Mouse (Mus musculus) limb, embryonic 12.5 days (tissue): ENCODE results near the gene Cryba4. TPM values are rescaled to one million over a fixed set of nuclear protein-coding genes. Genes with fewer than 3 reads are reported as not detected.
A peak's percentile ranks its signal among the peaks of the same experiment; 100 is the strongest.

Source experiments
- ATAC-seq: fragments of 200-750 bp; cut with Nextera tagmentation; 2 replicates; pipeline ENCODE4 v1.8.0; 2017; ENCODE audit warnings: low read depth, moderate TSS enrichment; ENCODE audit not compliant: insufficient number of reproducible peaks, insufficient read depth, low FRiP score, low TSS enrichment
- H3K27ac ChIP-seq: fragments of 300-500 bp; sonication (generic); 2 replicates; pipeline ENCODE4 v1.5.1; 2016; ENCODE audit warnings: mild to moderate bottlenecking, moderate library complexity
- H3K27me3 ChIP-seq: fragments of 300-500 bp; sonication (generic); 2 replicates; pipeline ENCODE4 v1.6.1; 2016; ENCODE audit warnings: mild to moderate bottlenecking, moderate library complexity
- H3K36me3 ChIP-seq: fragments of 300-500 bp; sonication (generic); 2 replicates; pipeline ENCODE4 v1.6.1; 2016; ENCODE audit warnings: mild to moderate bottlenecking, moderate library complexity
- H3K4me1 ChIP-seq: fragments of 300-500 bp; sonication (generic); replicated peaks from 2 replicates; pipeline ENCODE4 v1.6.1; 2016
- H3K4me2 ChIP-seq: fragments of 300-500 bp; sonication (generic); 2 replicates; pipeline ENCODE4 v1.6.1; 2016; ENCODE audit warnings: mild to moderate bottlenecking, moderate library complexity
- H3K4me3 ChIP-seq: fragments of 300-500 bp; sonication (generic); replicated peaks from 2 replicates; pipeline ENCODE4 v1.5.1; 2016; ENCODE audit warnings: mild to moderate bottlenecking
- H3K9ac ChIP-seq: fragments of 300-500 bp; sonication (generic); replicated peaks from 2 replicates; pipeline ENCODE4 v1.6.1; 2016; ENCODE audit warnings: mild to moderate bottlenecking, moderate library complexity
- H3K9me3 ChIP-seq: fragments of 300-500 bp; sonication (generic); 2 replicates; pipeline ENCODE4 v1.6.1; 2016; ENCODE audit warnings: mild to moderate bottlenecking, moderate library complexity
- WGBS: fragments of 180-500 bp; shearing (Covaris S2); methylation state at CpG from one replicate; pipeline ENCODE4 v1.1.7; 2016; 5-methylcytosine and 5-hydroxymethylcytosine counted together
- polyA plus RNA-seq: library from polyadenylated mRNA; unstranded; fragments of >200 nt; fragmentation: Nextera tagmentation; extraction: Ambion mirVana; gene quantifications from 2 replicates; pipeline ENCODE4 v1.2.1, GENCODE M21; 2016

Cryba4 gene
- polyA plus RNA-seq, 1 experiment from 2014 or later: 0.59 TPM

- 20% methylated on average over 12 of the region's 12 CpGs for WGBS
Observed at GRCm38 (mm10) chr5:112215291-112215751, 37.0 kb downstream of the Cryba4 start.

GRCm38 (mm10) chr5:112214419-112214818, 37.9 kb downstream of the Cryba4 start:
- H3K4me2 ChIP-seq: peak overlapping the region; percentile 28; the same call in 1 of the 2 replicates
- peaks cover 28% of the 10 kb centered on the region for H3K27me3 ChIP-seq
- H3K36me3 ChIP-seq: peaks cover 3% of the 10 kb centered on the region; the same call in 1 of the 2 replicates
- WGBS: 7% methylated on average over 10 of the region's 10 CpGs
- no peaks in the 10 kb centered on the region for H3K9me3 ChIP-seq
- peaks cover 18% of the 10 kb centered on the region for H3K4me1 ChIP-seq
- H3K4me3 ChIP-seq: no peak overlapping the region
- ATAC-seq: no peak
- H3K27ac ChIP-seq: no peak overlapping the region
- H3K9ac ChIP-seq: 0 out of 2 replicates have a peak overlapping the region, but pooled peaks have one; percentile 34

More at GRCm38 (mm10) chr5:112215291-112215751, 37.0 kb downstream of the Cryba4 start:
- Histone ChIP-seq H3K4me1 (peaks cover 18% of the 10 kb centered on the region), H3K27me3 (peaks cover 28% of the 10 kb centered on the region), H3K36me3 (peaks cover 3% of the 10 kb centered on the region; the same call in 1 of the 2 replicates), H3K9me3 (no peaks in the 10 kb centered on the region), H3K4me3 (0 out of 2 replicates have a peak overlapping the region, but pooled peaks have one; percentile 3), H3K9ac (no peak overlapping the region; the same call in 1 of the 2 replicates), H3K4me2 (peak overlapping the region; percentile 44), H3K27ac (peak overlapping the region; percentile 53; the same call in 1 of the 2 replicates)
- no peak for ATAC-seq

GRCm38 (mm10) chr5:112213331-112214240, 38.7 kb downstream of the Cryba4 start:
- WGBS: 39% methylated on average over 19 of the region's 19 CpGs
- no peak overlapping the region for H3K9ac ChIP-seq
- H3K4me2 ChIP-seq: no peak overlapping the region; the same call in 1 of the 2 replicates
- 0 out of 2 replicates have a peak overlapping the region, but pooled peaks have one; percentile 17 for H3K27ac ChIP-seq
- peaks cover 24% of the 10 kb centered on the region for H3K27me3 ChIP-seq
- no peaks in the 10 kb centered on the region for H3K36me3 ChIP-seq
- 0 out of 2 replicates have a peak, but pooled peaks have one; percentile 8 for ATAC-seq
- no peak overlapping the region for H3K4me3 ChIP-seq
- H3K4me1 ChIP-seq: peaks cover 18% of the 10 kb centered on the region
- no peaks in the 10 kb centered on the region for H3K9me3 ChIP-seq

GRCm38 (mm10) chr5:112212711-112213264, 39.5 kb downstream of the Cryba4 start:
- Histone ChIP-seq H3K4me2 (no peak overlapping the region), H3K4me3 (no peak overlapping the region), H3K9me3 (no peaks in the 10 kb centered on the region), H3K9ac (no peak overlapping the region), H3K36me3 (no peaks in the 10 kb centered on the region), H3K27me3 (peaks cover 16% of the 10 kb centered on the region), H3K4me1 (peaks cover 18% of the 10 kb centered on the region), H3K27ac (no peak overlapping the region)
- 67% methylated on average over 6 of the region's 6 CpGs for WGBS
- ATAC-seq: no peak

DNA sequence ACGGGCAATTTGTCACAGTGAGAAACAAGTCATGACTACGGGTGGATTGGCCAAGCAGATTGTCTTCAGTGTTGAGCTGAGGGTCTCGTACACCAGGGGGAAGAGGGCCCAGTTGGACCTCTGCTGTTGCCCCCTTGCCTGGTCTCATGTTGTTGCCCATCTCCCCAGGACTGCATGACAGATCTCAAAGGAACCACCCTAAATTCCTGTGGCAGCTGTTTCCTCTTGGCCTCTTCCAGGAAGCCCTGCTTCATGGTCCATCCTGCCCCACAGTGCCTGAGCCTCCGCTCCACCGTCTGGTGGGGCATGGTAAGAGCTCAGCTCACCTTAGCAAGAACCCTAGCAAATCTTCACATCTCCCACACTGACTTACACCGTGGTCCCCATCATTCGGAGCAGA, 40.4 kb downstream of the Cryba4 start:
- H3K4me1 ChIP-seq: peaks cover 20% of the 10 kb centered on the region

DNA sequence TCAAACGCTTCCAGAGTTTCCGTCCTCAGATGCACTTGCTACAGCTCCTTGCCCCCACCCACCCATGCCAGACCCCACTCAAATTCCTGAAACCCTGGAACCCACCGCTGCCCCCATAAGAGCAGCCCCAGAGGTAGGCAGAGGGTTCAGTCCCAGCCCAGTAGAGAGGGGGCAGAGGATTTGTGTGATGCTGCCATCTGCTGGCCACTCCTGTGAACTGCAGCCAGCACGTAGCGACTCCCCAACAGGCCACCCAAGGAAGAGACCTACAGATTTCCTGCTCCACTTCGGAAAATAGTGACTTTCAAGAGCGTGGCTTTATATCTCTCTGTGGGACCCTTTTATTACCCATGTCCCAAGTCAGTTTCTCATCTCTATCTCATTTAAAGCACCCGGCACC, 42.2 kb downstream of the Cryba4 start:
- Histone ChIP-seq H3K9me3 (no peaks in the 10 kb centered on the region), H3K27me3 (0 out of 2 replicates have a peak, but pooled peaks cover 4% of the 10 kb centered on the region), H3K36me3 (no peaks in the 10 kb centered on the region), H3K4me1 (peaks cover 19% of the 10 kb centered on the region), H3K4me3 (no peak overlapping the region), H3K27ac (no peak overlapping the region), H3K4me2 (no peak overlapping the region), H3K9ac (no peak overlapping the region)
- ATAC-seq: no peak
- 25% methylated on average over 8 of the region's 8 CpGs for WGBS

More for the DNA sequence above, 40.4 kb downstream of the Cryba4 start:
- H3K4me2 ChIP-seq: no peak overlapping the region
- H3K27ac ChIP-seq: no peak overlapping the region
- no peak for ATAC-seq
- H3K36me3 ChIP-seq: no peaks in the 10 kb centered on the region
- no peak overlapping the region for H3K9ac ChIP-seq
- H3K9me3 ChIP-seq: no peaks in the 10 kb centered on the region
- peaks cover 7% of the 10 kb centered on the region for H3K27me3 ChIP-seq
- whole genome bisulfite sequencing: 86% methylated on average over 7 of the region's 7 CpGs
- no peak overlapping the region for H3K4me3 ChIP-seq

- H3K4me1 ChIP-seq: peaks cover 11% of the 10 kb centered on the region
- H3K27ac ChIP-seq: no peak overlapping the region
- H3K36me3 ChIP-seq: no peaks in the 10 kb centered on the region
- no peak for ATAC-seq
- no peaks in the 10 kb centered on the region for H3K9me3 ChIP-seq
- peaks cover 11% of the 10 kb centered on the region; the same call in 1 of the 2 replicates for H3K27me3 ChIP-seq
- 38% methylated on average over 4 of the region's 4 CpGs for WGBS
- no peak overlapping the region for H3K4me2 ChIP-seq
- no peak overlapping the region for H3K9ac ChIP-seq
- H3K4me3 ChIP-seq: no peak overlapping the region
Observed at GRCm38 (mm10) chr5:112208321-112208720, 44.0 kb downstream of the Cryba4 start.

DNA sequence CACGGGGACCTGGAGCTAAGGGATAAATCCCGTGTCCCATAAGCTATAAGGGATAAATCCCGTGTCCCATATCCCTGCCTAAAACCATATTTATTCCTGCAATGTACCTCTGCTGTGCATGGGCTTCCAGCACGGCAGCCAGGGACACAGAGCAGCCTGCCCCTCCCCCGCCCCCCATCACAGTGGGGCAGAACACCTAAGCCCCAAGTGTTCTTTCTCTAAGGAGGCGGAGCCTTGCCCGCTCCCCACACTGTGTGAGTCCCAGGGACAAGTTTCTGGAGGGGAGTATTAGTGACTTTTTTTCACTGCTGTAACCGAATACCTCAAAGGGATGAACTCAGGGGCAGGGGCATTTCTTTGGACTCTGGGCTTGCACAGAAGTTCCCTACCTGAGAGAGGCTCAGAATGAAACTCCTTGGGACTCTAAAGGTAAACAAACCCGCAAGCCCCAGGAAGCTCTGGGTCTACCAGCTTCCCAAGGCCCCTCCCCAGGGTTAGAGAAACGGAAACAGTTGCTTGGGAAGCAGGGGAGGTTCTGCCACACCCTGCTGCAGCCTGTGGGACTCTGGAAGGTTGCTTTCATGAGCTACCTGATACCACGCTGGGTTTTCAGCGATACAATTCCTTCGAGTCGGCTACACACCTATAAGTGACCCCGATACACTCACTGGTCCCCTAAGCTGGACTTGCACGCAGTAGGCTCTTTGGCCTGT, 45.6 kb downstream of the Cryba4 start:
- Histone ChIP-seq H3K27ac (peak overlapping the region; percentile 41; the same call in 1 of the 2 replicates), H3K36me3 (no peaks in the 10 kb centered on the region), H3K27me3 (peaks cover 15% of the 10 kb centered on the region; the same call in 1 of the 2 replicates), H3K4me3 (no peak overlapping the region), H3K9me3 (no peaks in the 10 kb centered on the region), H3K4me1 (peaks cover 11% of the 10 kb centered on the region), H3K4me2 (peak overlapping the region; percentile 44), H3K9ac (no peak overlapping the region; the same call in 1 of the 2 replicates)
- WGBS: 18% methylated on average over 16 of the region's 16 CpGs
- no peak for ATAC-seq

GRCm38 (mm10) chr5:112199656-112200055, 52.7 kb downstream of the Cryba4 start:
- Histone ChIP-seq H3K9me3 (no peaks in the 10 kb centered on the region), H3K4me3 (no peak overlapping the region), H3K9ac (no peak overlapping the region), H3K36me3 (no peaks in the 10 kb centered on the region), H3K27ac (no peak overlapping the region), H3K4me1 (no peaks in the 10 kb centered on the region), H3K4me2 (no peak overlapping the region), H3K27me3 (peaks cover 11% of the 10 kb centered on the region; the same call in 1 of the 2 replicates)
- 86% methylated on average over 6 of the region's 6 CpGs for WGBS
- ATAC-seq: no peak
